ENCODE assay signal across 9 mouse cellular contexts in the genomic region with DNA sequence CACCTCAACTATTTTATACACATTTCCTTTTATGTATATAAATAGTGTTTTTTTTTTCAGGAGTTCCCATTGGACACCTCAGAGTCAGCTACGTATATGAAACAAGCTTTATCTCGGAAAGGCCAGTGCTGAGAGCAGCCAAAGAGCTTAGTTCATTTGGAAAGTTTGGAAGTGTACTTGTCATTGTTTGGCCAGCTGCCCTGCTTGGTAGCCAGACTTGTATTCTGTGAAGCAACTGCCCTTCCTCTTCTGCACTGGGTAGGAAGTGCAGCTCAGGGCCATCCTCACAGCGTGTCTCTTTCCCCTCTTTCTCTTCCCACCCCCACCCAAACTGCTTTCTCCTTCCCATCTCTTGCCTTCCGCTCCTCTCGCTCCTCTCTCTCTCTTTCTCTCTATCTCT. TPM values are rescaled to one million over a fixed set of nuclear protein-coding genes. Genes with fewer than 3 reads are reported as not detected.
DNase-seq lines count a peak whose midpoint lies in the region; ATAC-seq and TF ChIP-seq lines count a peak whose summit lies in the region.
"Had no signal": no experiment of that assay in that cellular context is flagged by ENCODE, and none has a peak within 500 bp of the region (broad histone marks: within the 10 kb centered on the region; RNA-seq: fewer than 3 reads in every experiment).

No protein-coding gene starts in this region.

- no peak for TF ChIP-seq CTCF in heart, adult 2 months (IDR thresholded peaks at IDR 0.05)
- TF ChIP-seq CTCF in intestine, postnatal 0 days (IDR thresholded peaks at IDR 0.05; ENCODE audit: low read depth) = no peak

- TF ChIP-seq EP300 in heart, adult 2 months (IDR thresholded peaks at IDR 0.05; ENCODE audit: insufficient read depth, low read depth, low read length) = 0 out of 2 replicates have a peak, but pooled peaks have one; percentile 44

- no peak overlapping the region for H3K27ac ChIP-seq in kidney, embryonic 14.5 days (ENCODE audit: low read depth, low read length)
- H3K27ac ChIP-seq in heart, adult 2 months = peak overlapping the region; percentile 38; the same call in 1 of the 2 replicates
- no peak overlapping the region for H3K27ac ChIP-seq in intestine, embryonic 15.5 days
- no peak overlapping the region for H3K27ac ChIP-seq in intestine, postnatal 0 days (ENCODE audit: low read depth, low read length)
- H3K27ac ChIP-seq: liver, embryonic 14.5 days had no signal

- no peak for ATAC-seq in kidney, embryonic 14.5 days (ENCODE audit: low FRiP score, low TSS enrichment)
- no peak for ATAC-seq in intestine, embryonic 15.5 days
- no peak for ATAC-seq in intestine, postnatal 0 days

- H3K4me2 ChIP-seq in kidney, embryonic 14.5 days (replicated peaks; ENCODE audit: low read depth, low read length) = no peak overlapping the region
- H3K4me2 ChIP-seq in intestine, embryonic 15.5 days (replicated peaks) = no peak overlapping the region
- H3K4me2 ChIP-seq in intestine, postnatal 0 days (replicated peaks; ENCODE audit: low read depth) = no peak overlapping the region

- DNase-seq in kidney, adult 9 months = peak; percentile 63
- peak; percentile 84 for DNase-seq in adrenal gland, adult 8-10 months
- peak; percentile 78 to 88 for DNase-seq in heart, adult 2 months
- peak; percentile 61 to 62 for DNase-seq in left cerebral cortex, adult 18-20 months (ENCODE audit: low spot score in 2 of 2)
- peak; percentile 49 for DNase-seq in ovary, postnatal 14 days (ENCODE audit: low spot score)

- no peak for TF ChIP-seq POLR2A in heart, adult 2 months (IDR thresholded peaks at IDR 0.05; ENCODE audit: insufficient read depth, low read depth, low read length)

- H3K9ac ChIP-seq in kidney, embryonic 14.5 days (ENCODE audit: low read depth, low read length) = no peak overlapping the region
- H3K9ac ChIP-seq in heart, adult 2 months (ENCODE audit: low read depth, low read length) = no peak overlapping the region
- H3K9ac ChIP-seq in intestine, embryonic 15.5 days = no peak overlapping the region
- no peak overlapping the region for H3K9ac ChIP-seq in intestine, postnatal 0 days (ENCODE audit: low read depth, low read length)
- H3K9ac ChIP-seq: liver, embryonic 14.5 days had no signal

- intact Hi-C loops in heart, adult 2 months (cut with DNase I) = no loop called here

- 78% methylated on average over 5 of the region's 5 CpGs for WGBS in kidney, embryonic 14.5 days
- WGBS in heart, adult 2 months = 22% methylated on average over 5 of the region's 5 CpGs
- whole genome bisulfite sequencing in intestine, embryonic 15.5 days = 68% methylated on average over 5 of the region's 5 CpGs
- WGBS in intestine, postnatal 0 days = 59% methylated on average over 5 of the region's 5 CpGs

- peaks cover 11% of the 10 kb centered on the region for H3K4me1 ChIP-seq in kidney, embryonic 14.5 days (ENCODE audit: control insufficient read depth, insufficient read depth, low read length)
- H3K4me1 ChIP-seq in heart, adult 2 months (ENCODE audit: control insufficient read depth, insufficient read depth, low read length) = peaks cover 6% of the 10 kb centered on the region
- peaks cover 11% of the 10 kb centered on the region for H3K4me1 ChIP-seq in intestine, embryonic 15.5 days (replicated peaks)
- no peaks in the 10 kb centered on the region for H3K4me1 ChIP-seq in intestine, postnatal 0 days (replicated peaks; ENCODE audit: control insufficient read depth, insufficient read depth, low read length)

- no peaks in the 10 kb centered on the region for H3K27me3 ChIP-seq in kidney, embryonic 14.5 days (ENCODE audit: control insufficient read depth, insufficient read depth, low read length)
- no peaks in the 10 kb centered on the region for H3K27me3 ChIP-seq in heart, adult 2 months (ENCODE audit: control insufficient read depth, insufficient read depth, low read length)
- H3K27me3 ChIP-seq in intestine, embryonic 15.5 days (replicated peaks) = no peaks in the 10 kb centered on the region
- H3K27me3 ChIP-seq in intestine, postnatal 0 days (replicated peaks; ENCODE audit: control insufficient read depth, insufficient read depth, low read length) = no peaks in the 10 kb centered on the region

- no peak overlapping the region for H3K4me3 ChIP-seq in kidney, embryonic 14.5 days (ENCODE audit: low read length)
- no peak overlapping the region for H3K4me3 ChIP-seq in heart, adult 2 months
- H3K4me3 ChIP-seq in intestine, embryonic 15.5 days (replicated peaks) = no peak overlapping the region
- no peak overlapping the region for H3K4me3 ChIP-seq in intestine, postnatal 0 days (ENCODE audit: low read depth, low read length)

- H3K79me2 ChIP-seq in heart, adult 2 months (replicated peaks; ENCODE audit: control insufficient read depth, insufficient read depth, low read length) = peaks cover 4% of the 10 kb centered on the region; the same call in 1 of the 2 replicates

- H3K9me3 ChIP-seq in kidney, embryonic 14.5 days (ENCODE audit: control insufficient read depth, low read length) = no peaks in the 10 kb centered on the region
- no peaks in the 10 kb centered on the region for H3K9me3 ChIP-seq in intestine, embryonic 15.5 days
- no peaks in the 10 kb centered on the region for H3K9me3 ChIP-seq in intestine, postnatal 0 days (ENCODE audit: control insufficient read depth)

- peaks cover 2% of the 10 kb centered on the region; the same call in 1 of the 2 replicates for H3K36me3 ChIP-seq in kidney, embryonic 14.5 days (ENCODE audit: control insufficient read depth, insufficient read depth, low read length)
- no peaks in the 10 kb centered on the region for H3K36me3 ChIP-seq in heart, adult 2 months (ENCODE audit: control insufficient read depth, insufficient read depth, low read length)
- no peaks in the 10 kb centered on the region for H3K36me3 ChIP-seq in intestine, embryonic 15.5 days
- H3K36me3 ChIP-seq in intestine, postnatal 0 days (ENCODE audit: control insufficient read depth, insufficient read depth) = no peaks in the 10 kb centered on the region; the same call in none of the 2 replicates

RNA-seq across cellular contexts. Expression of a gene that starts 5.1 kb away (rescaled TPM):
- polyA plus RNA-seq in kidney, embryonic 14.5 days (2014; fragmentation: Nextera tagmentation; extraction: Ambion mirVana) = 117 and 125 TPM in 2 replicates
- 100 to 1,000 TPM; 115 to 144 (median 126) TPM for total RNA-seq in adrenal gland, adult 8-10 months (2022)
- total RNA-seq in heart, adult 2 months (2021) = 10 to 100 TPM; 32.9 to 38.5 TPM
- 14.2 and 20.7 TPM in 2 replicates for polyA plus RNA-seq in heart, adult 2 months (2012; rRNA removed)
- 100 to 1,000 TPM; 138 to 149 TPM for total RNA-seq in left cerebral cortex, adult 18-20 months (2021)
- 61.3 and 76.7 TPM in 2 replicates for polyA plus RNA-seq in intestine, embryonic 15.5 days (2015; fragmentation: Nextera tagmentation; extraction: Ambion mirVana)
- polyA plus RNA-seq in intestine, postnatal 0 days (2015; fragmentation: Nextera tagmentation; extraction: Ambion mirVana) = 86.6 and 95.0 TPM in 2 replicates
